Mouse (Mus musculus) forebrain, embryonic 13.5 days (tissue): ENCODE data around the gene Jakmip3. TPM values are rescaled to one million over a fixed set of nuclear protein-coding genes. Genes with fewer than 3 reads are reported as not detected.

Experiments used
- ATAC-seq: fragments of 200-750 bp; cut with Nextera tagmentation; 2 replicates; pipeline ENCODE4 v1.8.0; 2017
- H3K27ac ChIP-seq: fragments of 300-500 bp; sonication (generic); 2 replicates; pipeline ENCODE4 v1.5.1; 2015; ENCODE audit warnings: inconsistent platforms, mild to moderate bottlenecking, moderate library complexity
- H3K27me3 ChIP-seq: fragments of 300-500 bp; sonication (generic); 2 replicates; pipeline ENCODE4 v1.6.1; 2015; ENCODE audit warnings: mild to moderate bottlenecking, inconsistent platforms
- H3K36me3 ChIP-seq: fragments of 300-500 bp; sonication (generic); 2 replicates; pipeline ENCODE4 v1.6.1; 2015; ENCODE audit warnings: mild to moderate bottlenecking, inconsistent platforms; ENCODE audit not compliant: poor library complexity, severe bottlenecking
- H3K4me1 ChIP-seq: fragments of 300-500 bp; sonication (generic); 2 replicates; pipeline ENCODE4 v1.6.1; 2015; ENCODE audit warnings: inconsistent platforms
- H3K4me2 ChIP-seq: fragments of 300-500 bp; sonication (generic); 2 replicates; pipeline ENCODE4 v1.6.1; 2015; ENCODE audit warnings: inconsistent platforms, mild to moderate bottlenecking, moderate library complexity
- H3K4me3 ChIP-seq: fragments of 300-500 bp; sonication (generic); 2 replicates; pipeline ENCODE4 v1.5.1; 2015; ENCODE audit warnings: mild to moderate bottlenecking, inconsistent platforms
- H3K9ac ChIP-seq: fragments of 300-500 bp; sonication (generic); 2 replicates; pipeline ENCODE4 v1.6.1; 2015; ENCODE audit warnings: mild to moderate bottlenecking, inconsistent platforms
- H3K9me3 ChIP-seq: fragments of 300-500 bp; sonication (generic); replicated peaks from 2 replicates; pipeline ENCODE4 v1.6.1; 2016; ENCODE audit warnings: inconsistent platforms
- WGBS: fragments of 180-500 bp; shearing (Covaris S2); methylation state at CpG from one replicate; pipeline ENCODE4 v1.1.7; 2015; 5-methylcytosine and 5-hydroxymethylcytosine counted together
- polyA plus RNA-seq: library from polyadenylated mRNA; unstranded; fragments of >200 nt; fragmentation: Nextera tagmentation; extraction: Ambion mirVana; gene quantifications from 2 replicates; pipeline ENCODE4 v1.2.1, GENCODE M21; 2015

The Jakmip3 gene
- polyA plus RNA-seq, 1 experiment from 2014 or later, result 0.41 TPM

GRCm38 (mm10) chr7:139075054-139075794 lies 134.7 kb downstream of the Jakmip3 start:
- no peak overlapping the region for H3K4me2 ChIP-seq
- H3K27me3 ChIP-seq, result peaks cover 7% of the 10 kb centered on the region; the same call in 1 of the 2 replicates
- H3K36me3 ChIP-seq, result no peaks in the 10 kb centered on the region
- no peak overlapping the region for H3K4me3 ChIP-seq
- peak overlapping the region; percentile 31 for H3K27ac ChIP-seq
- WGBS, result 27% methylated on average over 14 of the region's 14 CpGs
- H3K9me3 ChIP-seq, result no peaks in the 10 kb centered on the region
- peak; percentile 17; the same call in 1 of the 2 replicates for ATAC-seq
- H3K9ac ChIP-seq, result peak overlapping the region; percentile 26; the same call in 1 of the 2 replicates
- peaks cover 51% of the 10 kb centered on the region for H3K4me1 ChIP-seq

GRCm38 (mm10) chr7:139077283-139077682 lies 136.8 kb downstream of the Jakmip3 start:
- peak; percentile 22; the same call in 1 of the 2 replicates for ATAC-seq
- H3K9ac ChIP-seq, result no peak overlapping the region

GRCm38 (mm10) chr7:139078181-139078580 lies 137.7 kb downstream of the Jakmip3 start:
- H3K27ac ChIP-seq, result peak overlapping the region; percentile 57; the same call in 1 of the 2 replicates
- peaks cover 12% of the 10 kb centered on the region; the same call in 1 of the 2 replicates for H3K27me3 ChIP-seq
- 30% methylated on average over 6 of the region's 6 CpGs for WGBS
- H3K4me1 ChIP-seq, result peaks cover 59% of the 10 kb centered on the region
- no peaks in the 10 kb centered on the region for H3K9me3 ChIP-seq
- no peak overlapping the region for H3K4me3 ChIP-seq
- no peaks in the 10 kb centered on the region for H3K36me3 ChIP-seq
- no peak overlapping the region for H3K4me2 ChIP-seq
- peak; percentile 70 for ATAC-seq
- no peak overlapping the region for H3K9ac ChIP-seq

More at GRCm38 (mm10) chr7:139077283-139077682, 136.8 kb downstream of the Jakmip3 start:
- peaks cover 58% of the 10 kb centered on the region for H3K4me1 ChIP-seq
- H3K27me3 ChIP-seq, result peaks cover 10% of the 10 kb centered on the region; the same call in 1 of the 2 replicates
- peak overlapping the region; percentile 57 for H3K27ac ChIP-seq
- H3K9me3 ChIP-seq, result no peaks in the 10 kb centered on the region
- H3K4me3 ChIP-seq, result no peak overlapping the region
- H3K36me3 ChIP-seq, result no peaks in the 10 kb centered on the region
- peak overlapping the region; percentile 8; the same call in 1 of the 2 replicates for H3K4me2 ChIP-seq
- 9% methylated on average over 7 of the region's 7 CpGs for WGBS

GRCm38 (mm10) chr7:139079141-139079540 lies 138.6 kb downstream of the Jakmip3 start:
- WGBS, result 77% methylated on average over 7 of the region's 7 CpGs
- peaks cover 58% of the 10 kb centered on the region for H3K4me1 ChIP-seq

GRCm38 (mm10) chr7:139080714-139081113 lies 140.2 kb downstream of the Jakmip3 start:
- no peaks in the 10 kb centered on the region for H3K9me3 ChIP-seq
- no peak overlapping the region for H3K9ac ChIP-seq
- no peaks in the 10 kb centered on the region for H3K36me3 ChIP-seq
- H3K4me2 ChIP-seq, result no peak overlapping the region
- H3K27ac ChIP-seq, result no peak overlapping the region
- peaks cover 13% of the 10 kb centered on the region; the same call in 1 of the 2 replicates for H3K27me3 ChIP-seq
- 61% methylated on average over 4 of the region's 4 CpGs for WGBS
- ATAC-seq, result no peak
- H3K4me3 ChIP-seq, result no peak overlapping the region
- peaks cover 44% of the 10 kb centered on the region for H3K4me1 ChIP-seq

More at GRCm38 (mm10) chr7:139079141-139079540, 138.6 kb downstream of the Jakmip3 start:
- Histone ChIP-seq H3K27ac (no peak overlapping the region), H3K4me3 (no peak overlapping the region), H3K9me3 (no peaks in the 10 kb centered on the region), H3K4me2 (no peak overlapping the region), H3K36me3 (no peaks in the 10 kb centered on the region), H3K9ac (no peak overlapping the region), H3K27me3 (peaks cover 13% of the 10 kb centered on the region; the same call in 1 of the 2 replicates)
- ATAC-seq, result no peak

- Histone ChIP-seq H3K27me3 (peaks cover 10% of the 10 kb centered on the region; the same call in 1 of the 2 replicates), H3K9me3 (no peaks in the 10 kb centered on the region), H3K27ac (no peak overlapping the region), H3K4me3 (no peak overlapping the region), H3K9ac (no peak overlapping the region), H3K36me3 (no peaks in the 10 kb centered on the region), H3K4me2 (no peak overlapping the region), H3K4me1 (peaks cover 39% of the 10 kb centered on the region)
- WGBS, result 76% methylated on average over 5 of the region's 5 CpGs
- ATAC-seq, result no peak
Observed at GRCm38 (mm10) chr7:139081158-139081557, 140.6 kb downstream of the Jakmip3 start.

- H3K36me3 ChIP-seq, result no peaks in the 10 kb centered on the region
- H3K4me2 ChIP-seq, result no peak overlapping the region
- H3K9ac ChIP-seq, result no peak overlapping the region
- no peak overlapping the region for H3K4me3 ChIP-seq
- H3K4me1 ChIP-seq, result peaks cover 38% of the 10 kb centered on the region
- no peak overlapping the region for H3K27ac ChIP-seq
- H3K9me3 ChIP-seq, result no peaks in the 10 kb centered on the region
- H3K27me3 ChIP-seq, result peaks cover 14% of the 10 kb centered on the region; the same call in 1 of the 2 replicates
- WGBS, result 53% methylated on average over 8 of the region's 8 CpGs
- no peak for ATAC-seq
Observed at GRCm38 (mm10) chr7:139082281-139082680, 141.8 kb downstream of the Jakmip3 start.

- Histone ChIP-seq H3K4me2 (no peak overlapping the region), H3K9me3 (no peaks in the 10 kb centered on the region), H3K27ac (no peak overlapping the region), H3K4me1 (peaks cover 37% of the 10 kb centered on the region), H3K27me3 (peaks cover 13% of the 10 kb centered on the region; the same call in 1 of the 2 replicates), H3K9ac (no peak overlapping the region), H3K36me3 (peaks cover 3% of the 10 kb centered on the region; the same call in 1 of the 2 replicates), H3K4me3 (no peak overlapping the region)
- 47% methylated on average over 1 of the region's 1 CpGs for WGBS
- no peak for ATAC-seq
Observed at GRCm38 (mm10) chr7:139084316-139084715, 143.8 kb downstream of the Jakmip3 start.

- peak within 1 kb of the TSS; percentile 77 for H3K4me2 ChIP-seq
- no peaks in the 10 kb centered on the region for H3K9me3 ChIP-seq
- H3K4me3 ChIP-seq, result peak within 1 kb of the TSS; percentile 71
- H3K27me3 ChIP-seq, result peaks cover 11% of the 10 kb centered on the region; the same call in 1 of the 2 replicates
- peaks cover 48% of the 10 kb centered on the region for H3K4me1 ChIP-seq
- H3K9ac ChIP-seq, result peak within 1 kb of the TSS; percentile 89
- WGBS, result 6% methylated on average over 32 of the region's 32 CpGs
- H3K36me3 ChIP-seq, result peaks cover 16% of the 10 kb centered on the region
- peak; percentile 83 for ATAC-seq
- H3K27ac ChIP-seq, result peak within 1 kb of the TSS; percentile 61; the same call in 1 of the 2 replicates
Observed at GRCm38 (mm10) chr7:139085629-139086194, 145.2 kb downstream of the Jakmip3 start, which contains the start of gene Dpysl4. Gene Dpysl4, plus strand, starts transcription at chr7:139086001.

- Histone ChIP-seq H3K4me1 (peaks cover 48% of the 10 kb centered on the region), H3K27ac (peak overlapping the region; percentile 61; the same call in 1 of the 2 replicates), H3K4me2 (peak overlapping the region; percentile 77), H3K4me3 (peak overlapping the region; percentile 71), H3K9ac (peak overlapping the region; percentile 89), H3K27me3 (peaks cover 11% of the 10 kb centered on the region; the same call in 1 of the 2 replicates), H3K9me3 (no peaks in the 10 kb centered on the region), H3K36me3 (peaks cover 24% of the 10 kb centered on the region)
- peak; percentile 58 for ATAC-seq
- WGBS, result under 1% methylated on average over 61 of the region's 61 CpGs
Observed at GRCm38 (mm10) chr7:139086195-139087158, 145.9 kb downstream of the Jakmip3 start.

GRCm38 (mm10) chr7:139087801-139088200 lies 147.3 kb downstream of the Jakmip3 start:
- no peaks in the 10 kb centered on the region for H3K9me3 ChIP-seq
- H3K27me3 ChIP-seq, result peaks cover 8% of the 10 kb centered on the region; the same call in 1 of the 2 replicates
- peaks cover 40% of the 10 kb centered on the region for H3K4me1 ChIP-seq
- H3K4me3 ChIP-seq, result peak overlapping the region; percentile 71; the same call in 1 of the 2 replicates
- H3K36me3 ChIP-seq, result peaks cover 37% of the 10 kb centered on the region
- 36% methylated on average over 2 of the region's 2 CpGs for WGBS
- H3K27ac ChIP-seq, result no peak overlapping the region
- H3K9ac ChIP-seq, result peak overlapping the region; percentile 89; the same call in 1 of the 2 replicates
- peak; percentile 48; the same call in 1 of the 2 replicates for ATAC-seq
- peak overlapping the region; percentile 77 for H3K4me2 ChIP-seq
